Mouse (Mus musculus) liver, embryonic 14.5 days (tissue): Measurements from ENCODE around the gene Parp16.

Source experiments
- CTCF ChIP-seq: IDR thresholded peaks from 2 replicates; pipeline ENCODE4 v1.5.1; 2016; ENCODE audit warnings: antibody characterized with exemption, low read depth, control low read depth
- EP300 ChIP-seq: IDR thresholded peaks from 2 replicates; pipeline ENCODE4 v1.6.1; 2016; ENCODE audit warnings: antibody characterized with exemption, low read depth

- TF ChIP-seq CTCF: no peak
- TF ChIP-seq EP300: no peak
Observed at GRCm38 (mm10) chr9:65191755-65192469, 3.2 kb upstream of the Parp16 start.
